Comparison of ENCODE assay signal across 18 mouse cellular contexts in the genomic region with DNA sequence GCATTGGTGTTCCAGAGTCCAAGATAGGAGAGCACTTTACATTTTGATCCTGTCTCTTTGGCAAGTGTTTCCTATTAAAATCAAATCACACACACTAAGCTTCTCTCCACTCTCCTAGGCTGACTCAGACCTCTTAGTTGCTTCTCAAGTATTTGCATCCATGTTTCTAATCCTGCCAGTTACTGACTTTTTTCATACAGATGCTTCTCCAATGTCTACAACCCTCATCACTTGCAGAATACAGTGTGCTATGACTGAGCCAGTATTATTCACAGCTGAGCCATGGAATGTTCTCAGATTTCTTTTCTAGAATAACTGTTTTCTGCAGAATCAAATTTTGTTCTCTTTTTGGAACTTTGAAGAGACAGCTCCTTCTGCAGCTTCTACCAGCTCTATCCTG.
"Had no signal": no experiment of that assay in that cellular context is flagged by ENCODE, and none has a peak within 500 bp of the region (broad histone marks: within the 10 kb centered on the region; RNA-seq: fewer than 3 reads in every experiment).

No protein-coding gene starts in this region.

- H3K27ac ChIP-seq: kidney, postnatal 0 days; limb, embryonic 12.5 days; limb, embryonic 15.5 days; liver, embryonic 14.5 days; midbrain, embryonic 10.5 days; midbrain, embryonic 13.5 days; stomach, postnatal 0 days had no signal

- ATAC-seq: liver, postnatal 0 days; lung, postnatal 0 days; midbrain, embryonic 13.5 days; midbrain, embryonic 16.5 days had no signal

- H3K27me3 ChIP-seq: limb, embryonic 12.5 days; limb, embryonic 15.5 days; midbrain, embryonic 13.5 days; neural tube, embryonic 13.5 days had no signal

- H3K4me3 ChIP-seq: limb, embryonic 12.5 days; limb, embryonic 15.5 days; megakaryocyte, embryonic 14.5 days; midbrain, embryonic 10.5 days; midbrain, embryonic 13.5 days; myocyte; neural tube, embryonic 13.5 days had no signal

- H3K4me2 ChIP-seq: limb, embryonic 12.5 days; limb, embryonic 15.5 days; liver, embryonic 11.5 days; lung, embryonic 14.5 days; midbrain, embryonic 13.5 days; neural tube, embryonic 13.5 days had no signal

- H3K36me3 ChIP-seq: limb, embryonic 12.5 days; limb, embryonic 15.5 days; midbrain, embryonic 10.5 days; midbrain, embryonic 13.5 days; neural tube, embryonic 13.5 days had no signal

- DNase-seq: kidney, postnatal 25 days; left cerebral cortex, postnatal 4 days; liver, postnatal 0 days; lung, embryonic 14.5 days; thymus, postnatal 25 days had no signal

- H3K9me3 ChIP-seq: limb, embryonic 12.5 days; limb, embryonic 15.5 days; megakaryocyte, embryonic 14.5 days; midbrain, embryonic 10.5 days; midbrain, embryonic 13.5 days; neural tube, embryonic 13.5 days had no signal

- H3K9ac ChIP-seq: limb, embryonic 12.5 days; limb, embryonic 15.5 days; liver, embryonic 14.5 days; liver, postnatal 0 days; lung, embryonic 14.5 days; midbrain, embryonic 13.5 days; neural tube, embryonic 13.5 days had no signal

- H3K4me1 ChIP-seq: limb, embryonic 12.5 days; megakaryocyte, embryonic 14.5 days; midbrain, embryonic 10.5 days had no signal
